Mouse (Mus musculus): ENCODE measurements at regions not wholly inside any gene's neighbourhood (a gene's known extent, or its start where the extent isn't known, plus 50 kb on each side); places are given as distances from the start of the nearest gene placed in this dataset.
"Not testable (repeated sequence)": the region's sequence is repeated elsewhere in the genome, so short reads cannot be mapped to it uniquely, and the experiment has no call there.

DNA sequence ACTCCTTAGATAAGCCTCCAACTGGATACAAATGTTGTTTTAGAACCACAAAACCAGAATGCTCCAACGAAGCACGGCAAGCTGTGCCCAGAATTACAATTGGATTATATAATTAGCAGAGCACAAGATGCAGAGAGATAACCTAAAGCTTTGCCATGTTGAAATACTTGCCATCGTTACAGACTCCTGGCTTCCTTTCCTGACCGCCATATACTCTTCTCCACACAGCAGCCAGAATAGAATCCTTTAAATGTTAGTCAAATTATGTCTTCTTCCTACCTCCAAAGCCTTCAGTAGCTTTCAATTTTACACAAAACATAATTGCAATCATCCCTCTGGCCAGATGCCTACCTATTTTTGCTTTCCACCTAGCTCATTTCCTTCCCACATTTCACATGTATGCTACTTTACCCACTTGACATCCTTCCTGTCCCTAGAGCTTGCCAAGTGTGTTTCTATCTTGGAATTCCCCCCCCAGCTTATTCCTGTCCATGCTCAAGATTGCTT, 52.8 kb upstream of the G2e3 start:
- no peak for DNase-seq

DNA sequence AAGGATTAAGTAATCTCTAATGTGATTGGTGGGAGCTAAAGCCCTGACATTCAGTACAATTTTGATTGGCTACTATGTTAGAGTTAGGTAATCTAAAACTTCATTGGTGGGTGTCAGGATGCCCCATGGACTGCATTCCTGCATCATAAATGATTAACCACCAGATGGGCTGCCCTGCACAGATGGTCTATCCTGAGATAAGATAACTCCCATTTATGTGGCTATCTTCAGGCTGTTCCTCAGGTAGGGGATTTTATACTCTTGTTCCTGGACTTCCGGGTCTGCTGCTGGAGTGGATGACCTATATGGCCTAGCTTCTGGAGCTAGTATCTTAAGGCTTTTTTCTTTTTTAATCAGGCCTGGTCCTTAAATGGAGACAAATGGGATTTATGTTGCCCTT, 69.5 kb upstream of the G2e3 start:
- DNase-seq = no peak

DNA sequence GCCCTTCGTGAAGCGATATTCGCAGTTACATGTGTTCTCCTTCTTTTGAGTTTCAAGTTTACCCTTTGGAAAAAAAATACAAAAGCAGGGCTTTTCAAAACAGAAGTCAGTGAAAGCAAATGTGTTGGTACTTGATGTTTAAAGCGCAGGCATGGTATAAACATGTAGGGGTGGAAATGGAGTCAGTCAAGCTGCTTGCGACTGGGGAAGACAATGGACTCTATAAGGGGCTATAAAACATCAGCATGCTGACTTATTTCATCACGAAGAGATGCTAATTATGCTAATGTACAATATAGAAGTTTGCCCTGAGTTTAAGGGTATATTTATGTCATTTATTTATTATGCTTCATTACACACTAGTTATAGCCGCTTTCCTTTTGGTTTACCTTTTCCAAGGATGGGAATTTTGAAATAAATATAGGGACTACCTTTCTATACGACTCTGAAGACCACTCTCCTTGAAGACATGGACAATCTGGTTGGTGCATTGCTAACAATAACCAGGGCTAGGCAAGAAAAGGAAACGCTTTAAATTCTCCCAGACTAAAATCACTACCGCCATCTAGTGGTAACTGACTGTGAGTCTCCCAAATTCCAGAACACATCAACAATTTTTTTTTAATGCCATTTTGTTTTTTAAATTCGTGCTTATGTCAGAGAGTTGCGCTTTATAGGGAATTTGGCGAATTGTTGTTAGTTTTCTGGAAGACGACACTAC, 71.9 kb upstream of the G2e3 start:
- DNase-seq = no peak

DNA sequence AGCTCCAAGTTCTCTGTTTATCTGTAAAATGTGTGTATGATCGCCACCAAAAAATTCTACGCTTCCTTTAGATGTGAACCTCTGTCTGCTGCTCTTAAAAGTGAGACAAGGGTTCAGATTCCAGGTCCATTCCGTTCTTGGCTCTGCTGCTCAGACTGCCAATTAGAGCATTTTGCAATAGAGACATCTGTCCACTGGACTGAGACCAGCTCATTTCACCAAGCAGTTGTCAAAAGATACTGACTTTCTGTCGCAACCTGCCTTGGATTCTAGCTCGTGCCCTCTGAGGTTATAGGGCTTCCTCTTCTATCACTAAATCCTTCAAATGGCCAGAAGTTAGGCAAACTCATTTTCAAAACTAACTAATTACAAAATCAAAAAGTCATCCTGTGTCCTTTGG, 74.4 kb upstream of the G2e3 start:
- no peak for DNase-seq

DNA sequence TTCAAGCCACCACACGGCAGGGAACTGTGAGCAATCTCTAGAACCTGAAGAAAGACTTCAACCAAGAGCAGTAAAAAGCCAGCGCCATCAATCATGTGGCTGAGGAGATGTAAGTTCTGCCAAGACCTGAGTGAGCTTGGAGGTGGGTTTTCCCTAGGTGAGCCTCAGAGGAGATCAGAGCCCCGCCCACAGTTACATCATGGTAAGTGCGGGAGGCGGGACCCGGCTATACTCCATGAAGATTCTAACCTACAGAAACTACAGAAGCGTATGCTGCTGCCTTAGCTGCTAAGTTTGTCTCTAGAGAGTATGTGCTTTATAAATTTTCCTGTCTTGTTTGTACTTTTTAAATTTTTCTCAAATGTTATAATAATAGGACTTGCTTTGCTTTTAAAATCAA, 105.0 kb upstream of the G2e3 start:
- DNase-seq = no peak

DNA sequence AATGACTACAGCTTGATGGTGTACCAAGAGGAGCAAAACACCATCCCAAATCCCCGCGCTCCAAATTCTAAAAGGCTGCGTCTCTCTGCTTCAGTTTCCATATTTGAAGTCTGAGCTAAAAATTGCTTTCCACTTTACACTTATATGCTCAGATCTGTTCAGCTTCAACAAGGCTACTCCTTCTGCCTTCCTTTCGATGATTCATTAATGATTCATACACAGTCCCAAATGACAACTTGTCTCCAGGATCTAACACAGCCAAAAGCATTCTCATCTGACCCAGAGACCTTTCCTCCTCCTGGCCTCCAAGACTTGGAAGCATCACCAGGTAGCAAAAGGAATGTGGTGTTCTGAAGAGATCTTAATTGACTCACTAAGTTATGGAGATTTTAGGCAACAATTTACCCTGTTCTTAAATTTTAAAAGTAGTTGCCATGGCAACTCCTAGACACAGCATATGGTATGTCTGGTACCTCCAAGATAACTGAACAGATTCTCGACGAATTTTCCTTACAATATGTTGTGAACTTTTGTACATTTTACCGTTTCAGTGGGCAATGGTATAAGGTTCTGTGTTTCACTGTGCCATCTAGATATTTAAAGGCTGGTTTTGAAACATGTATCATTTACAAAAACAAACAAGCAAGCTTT, 106.6 kb upstream of the G2e3 start:
- DNase-seq = no peak

DNA sequence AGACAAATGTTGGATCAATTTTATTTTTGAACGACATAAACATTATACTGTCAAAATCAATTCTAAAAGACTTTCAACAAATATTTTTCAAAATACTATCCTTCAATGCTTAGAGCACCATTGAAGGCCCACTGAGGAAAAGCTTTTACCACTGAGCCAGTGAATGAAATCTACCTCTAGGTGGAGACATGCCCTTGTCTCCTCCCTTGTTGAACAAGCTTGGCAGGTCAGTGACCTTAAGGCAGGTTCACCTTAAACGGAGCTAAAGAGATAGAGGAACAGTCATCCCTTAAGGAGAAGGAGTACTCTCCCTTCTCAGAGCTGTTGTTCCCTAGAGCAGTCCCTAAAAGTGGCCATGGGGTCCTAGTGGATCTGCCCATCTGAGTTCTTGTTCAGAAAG, 136.2 kb upstream of the G2e3 start:
- DNase-seq = no peak

DNA sequence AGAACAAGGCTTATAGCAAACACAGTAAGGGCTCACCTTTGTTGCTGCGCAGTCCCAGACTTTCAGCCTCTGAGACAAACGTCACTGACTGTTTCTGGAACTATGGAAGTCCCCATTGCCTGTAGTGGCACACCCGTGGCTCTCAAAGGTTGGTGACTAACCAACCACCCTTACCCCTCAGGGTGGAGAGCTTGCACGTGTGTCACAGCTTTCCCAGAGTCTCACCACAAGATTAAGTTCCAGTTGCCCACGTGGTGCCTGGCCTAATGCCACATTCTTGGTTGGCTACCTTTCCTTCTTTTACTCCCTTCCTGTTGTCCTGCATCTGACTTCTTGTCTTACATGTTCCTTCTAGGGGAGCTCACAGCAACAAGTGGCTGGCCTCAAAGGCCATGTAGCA, 151.6 kb upstream of the G2e3 start:
- no peak for DNase-seq

DNA sequence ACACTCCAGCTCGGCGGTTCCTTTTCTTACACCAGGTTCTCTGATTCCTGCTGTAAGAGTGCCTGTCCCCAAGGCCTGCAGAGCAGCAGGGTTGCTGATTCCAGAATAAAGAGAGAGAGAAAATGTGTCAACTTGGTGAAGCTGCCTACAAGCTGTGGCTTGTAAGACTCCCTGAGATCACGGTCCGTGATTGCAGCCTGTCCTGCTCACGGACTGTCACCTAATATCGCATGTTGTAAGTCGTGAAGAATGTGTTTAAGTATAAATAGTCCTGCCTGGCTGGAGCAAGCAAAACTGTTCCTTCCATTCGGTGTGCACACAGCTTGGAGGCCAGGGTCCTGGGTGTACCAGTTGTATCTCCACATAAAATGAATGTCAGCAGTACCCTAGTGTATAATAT, 152.7 kb upstream of the G2e3 start:
- no peak for DNase-seq

DNA sequence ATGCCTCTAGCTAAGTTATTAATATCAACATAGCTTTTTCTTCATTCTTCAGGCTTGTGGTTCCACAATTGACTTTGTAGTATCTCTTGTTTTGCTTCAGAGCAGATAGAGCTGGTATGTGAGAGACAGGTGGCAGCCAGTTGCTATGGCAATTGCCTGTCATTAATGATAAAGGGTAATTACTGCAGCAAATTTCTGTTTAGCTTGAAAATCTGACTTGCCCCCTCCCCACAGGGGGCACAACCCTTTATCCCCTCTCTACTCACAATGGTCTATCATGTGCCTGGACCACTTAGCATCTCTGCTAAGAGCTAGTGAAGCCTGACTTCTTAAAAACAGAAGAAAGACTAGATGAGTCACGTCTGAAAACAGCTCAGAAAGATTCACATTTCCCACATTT, 157.1 kb upstream of the G2e3 start:
- no peak for DNase-seq

DNA sequence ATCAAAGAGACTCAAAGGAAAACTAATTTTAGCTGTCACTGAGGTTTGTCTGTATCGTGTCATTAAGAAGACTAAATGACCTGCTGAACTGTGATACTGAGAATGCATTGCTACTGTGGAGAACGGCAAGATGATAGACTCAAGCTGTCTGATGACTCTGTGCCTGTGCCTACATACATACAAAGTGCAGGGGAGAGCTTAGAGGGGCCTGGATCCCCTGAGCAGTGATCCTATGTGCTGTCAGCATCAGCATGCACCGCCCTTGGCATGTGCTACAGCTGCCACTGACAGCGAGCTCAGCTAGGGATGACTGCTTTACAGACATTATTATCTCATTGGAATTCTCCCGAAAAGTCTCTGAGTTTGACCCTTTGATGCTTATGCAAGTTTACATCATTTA, 157.7 kb upstream of the G2e3 start:
- DNase-seq = no peak

DNA sequence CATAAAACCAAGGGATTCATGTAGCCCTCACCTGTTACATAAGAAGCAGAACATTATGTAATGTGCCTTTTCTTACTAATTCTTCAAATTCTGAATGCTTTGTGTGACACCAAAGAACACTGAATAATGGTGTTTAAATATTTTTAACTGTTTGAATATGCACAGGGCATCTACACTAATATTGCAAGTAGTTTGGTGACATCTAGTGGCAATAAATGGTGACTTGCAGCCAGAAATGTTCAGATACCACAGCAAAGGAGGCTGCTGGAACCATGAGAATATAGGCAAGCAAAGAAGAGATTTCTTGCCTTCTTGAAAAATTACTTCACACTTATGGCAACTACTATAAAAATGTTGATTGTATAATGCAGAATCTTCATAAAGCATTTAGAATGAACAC, 159.6 kb upstream of the G2e3 start:
- no peak for DNase-seq

DNA sequence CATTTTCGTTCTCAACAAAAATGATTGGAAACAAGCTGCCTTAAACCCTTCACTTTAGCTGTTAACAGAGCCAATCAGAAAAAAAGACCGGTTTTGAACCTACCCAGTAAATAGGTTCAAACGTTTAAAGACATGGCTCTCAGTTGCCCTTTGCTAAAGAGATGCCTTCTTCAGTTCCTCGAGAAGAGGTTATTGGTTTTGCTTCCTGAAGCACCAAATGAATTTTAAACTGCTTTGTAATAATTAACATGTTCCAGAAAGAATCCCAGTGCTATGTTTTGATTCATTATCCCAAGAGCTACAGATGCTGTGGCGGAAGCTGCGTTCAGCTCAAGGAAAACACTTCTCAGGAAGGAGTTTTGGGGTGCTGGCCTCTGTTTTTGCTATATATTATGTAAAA, 160.1 kb upstream of the G2e3 start:
- DNase-seq = no peak

DNA sequence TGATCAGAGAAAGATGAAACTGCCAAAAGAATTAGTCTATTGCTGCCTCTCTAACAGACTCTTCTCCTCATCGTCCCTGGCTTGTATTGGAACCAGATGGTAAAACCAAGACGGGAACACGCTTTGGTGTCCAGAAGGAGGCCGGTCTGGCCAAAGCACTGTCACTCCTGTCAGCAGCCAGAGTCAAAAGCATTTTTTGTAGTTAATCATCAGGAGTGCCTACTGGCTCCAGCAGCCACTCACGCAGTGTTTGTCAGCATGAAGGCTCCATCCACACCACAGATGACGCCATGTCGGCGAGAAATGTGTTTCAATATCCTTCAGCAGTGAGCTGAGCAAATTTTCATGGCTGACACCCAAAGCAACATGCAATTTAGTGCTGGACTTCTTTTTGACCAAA, 162.1 kb upstream of the G2e3 start:
- no peak for DNase-seq

DNA sequence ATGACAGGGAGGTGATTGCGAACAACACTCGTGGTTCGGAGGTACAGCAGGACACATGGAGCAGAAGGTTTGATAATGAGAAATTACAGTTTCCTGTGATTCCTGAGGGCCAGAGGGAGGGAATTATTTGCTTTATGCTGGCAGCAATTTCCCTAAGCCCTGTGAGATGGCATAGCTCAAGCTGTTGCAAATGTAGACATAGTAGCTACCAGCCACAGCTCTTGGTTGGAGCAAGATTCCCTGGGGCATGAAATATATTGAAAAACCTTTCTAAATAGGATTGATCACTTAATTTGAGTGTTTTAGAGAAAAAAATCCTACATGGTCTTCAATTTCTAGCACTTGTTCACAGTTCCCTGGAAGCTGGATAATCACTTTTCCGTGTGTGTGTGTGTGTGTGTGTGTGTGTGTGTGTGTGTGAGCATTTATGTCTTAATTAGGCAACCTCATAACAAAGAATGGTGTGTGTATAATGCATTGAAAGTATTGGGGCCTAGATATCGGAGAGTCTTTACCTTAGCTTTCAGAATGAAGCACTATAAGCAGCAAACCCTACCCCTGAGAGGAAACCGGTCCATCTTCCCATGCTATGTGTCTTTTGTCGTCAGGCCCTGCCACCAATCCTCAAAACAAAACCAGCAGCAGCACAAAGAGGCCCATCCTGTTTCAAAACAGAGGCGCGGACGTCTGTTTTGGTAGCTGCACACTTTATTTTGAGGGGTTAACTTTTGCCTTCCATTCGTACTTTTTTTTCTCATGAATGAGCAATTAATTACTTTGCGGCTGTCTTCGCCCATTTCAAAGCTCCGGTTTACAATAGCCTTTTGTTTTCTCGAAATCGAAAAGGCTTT, 172.7 kb upstream of the G2e3 start:
- no peak for DNase-seq

DNA sequence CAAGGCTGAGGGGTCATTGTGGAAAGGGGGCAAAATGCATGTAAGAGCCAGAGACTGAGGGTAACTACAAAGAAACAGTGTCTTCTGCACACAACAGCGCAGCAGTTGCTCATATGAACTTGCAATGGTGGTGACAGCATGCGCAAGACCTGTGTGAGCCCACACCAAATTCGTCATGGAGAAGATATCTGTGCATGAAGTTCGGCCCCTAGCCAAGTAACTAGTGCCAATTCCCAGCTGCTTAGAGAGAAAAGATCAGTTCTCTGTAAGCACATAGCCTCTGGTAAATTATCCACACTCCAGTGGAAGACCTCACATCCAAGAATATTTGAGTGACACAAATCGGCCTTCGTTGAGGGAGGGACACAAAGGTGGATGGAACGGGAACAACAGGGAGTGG, 182.7 kb upstream of the G2e3 start:
- DNase-seq = no peak

DNA sequence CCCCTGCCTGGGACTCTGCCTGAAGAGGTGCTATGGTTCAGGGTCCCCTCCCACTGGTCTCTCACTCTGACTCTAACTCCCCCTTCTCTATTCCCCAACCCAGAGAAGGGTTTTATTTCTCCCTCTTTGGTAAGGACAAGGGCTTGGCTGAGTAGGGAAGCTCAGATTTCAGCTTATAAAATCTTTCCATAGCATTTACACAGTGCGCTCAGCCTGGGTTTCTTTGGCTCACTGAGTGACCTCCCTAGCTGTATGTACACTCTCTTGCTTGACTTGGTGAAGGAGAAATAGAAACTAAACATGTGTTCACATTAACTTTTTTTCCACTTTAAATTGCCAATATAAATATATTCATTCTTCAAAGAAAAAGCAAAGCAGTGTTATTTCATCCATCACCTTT, 186.9 kb upstream of the G2e3 start:
- no peak for DNase-seq

DNA sequence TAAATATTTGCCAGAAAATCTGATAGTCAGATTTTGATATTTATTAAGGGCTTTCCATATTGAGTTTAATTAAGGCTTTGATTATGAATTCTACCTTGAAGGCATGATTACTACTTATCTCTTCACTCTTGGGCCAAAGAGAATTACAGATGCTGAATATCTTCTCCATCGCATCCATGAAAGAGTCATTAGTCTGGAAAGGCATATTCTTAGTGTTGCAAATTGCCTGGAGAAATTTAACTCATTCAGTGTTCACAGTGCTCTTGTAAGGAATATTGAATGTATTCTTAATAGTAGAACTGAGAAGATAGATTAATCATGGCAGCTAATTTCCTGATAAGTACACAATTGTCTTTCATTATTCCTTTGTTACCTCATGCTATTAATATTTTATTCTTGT, 187.7 kb upstream of the G2e3 start:
- DNase-seq = no peak

DNA sequence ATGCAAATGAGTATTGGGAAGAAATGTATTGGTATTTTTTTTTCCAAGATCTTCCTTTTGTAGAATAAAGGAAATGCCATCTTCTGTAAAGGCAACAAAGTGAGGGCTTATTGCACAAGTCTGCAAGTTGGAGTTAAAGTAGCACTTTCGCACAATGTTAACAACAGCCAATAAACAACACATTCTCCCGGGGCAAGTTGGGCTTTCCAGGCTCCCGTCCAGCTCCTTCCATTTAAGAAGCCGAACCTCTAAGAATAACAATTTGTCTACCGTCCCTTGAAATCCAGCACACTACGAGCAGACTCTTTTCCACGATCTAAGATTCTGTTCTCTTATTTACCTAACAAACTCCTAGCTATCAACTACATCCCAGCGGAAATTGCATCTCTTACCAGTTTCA, 199.9 kb upstream of the G2e3 start:
- DNase-seq = no peak

DNA sequence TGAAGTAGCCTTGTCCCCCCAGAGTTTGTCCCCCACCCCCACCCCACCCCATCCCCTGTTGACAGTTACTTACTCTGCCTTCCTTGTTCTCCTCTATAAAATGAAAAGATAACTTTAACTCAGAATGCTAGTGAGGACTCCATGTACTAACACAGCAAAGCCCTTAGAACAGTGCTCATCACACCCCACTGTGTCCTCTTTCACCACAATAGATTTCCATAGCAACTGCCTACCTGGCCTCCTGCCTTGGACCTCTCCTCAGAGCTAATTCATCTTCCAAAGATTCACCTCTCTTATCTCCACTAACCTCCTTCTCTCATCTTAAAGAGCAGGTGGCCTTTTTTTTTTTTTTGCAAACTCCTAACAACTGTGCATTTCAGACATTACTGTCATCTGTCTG, 204.0 kb upstream of the G2e3 start:
- DNase-seq = no peak

DNA sequence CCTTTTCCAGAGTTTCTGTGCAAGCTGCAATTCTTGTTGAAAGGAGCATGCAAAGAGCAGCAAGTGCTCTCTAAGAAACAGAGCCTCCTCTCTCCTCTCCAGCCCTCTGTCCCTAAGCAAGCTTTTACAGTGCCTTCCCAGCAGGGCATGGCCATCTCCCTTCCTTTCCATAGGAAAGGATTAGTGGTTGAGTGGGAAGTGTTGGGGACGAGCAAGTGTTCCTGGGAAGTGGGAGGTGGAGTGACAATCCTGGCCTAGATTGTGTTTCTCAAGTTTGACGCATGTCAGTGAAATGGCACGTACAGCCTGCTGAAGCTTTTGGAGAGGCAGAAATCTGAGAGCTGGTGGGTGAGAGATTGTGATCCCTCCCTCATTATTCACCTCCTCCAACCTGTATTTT, 204.7 kb upstream of the G2e3 start:
- no peak for DNase-seq

DNA sequence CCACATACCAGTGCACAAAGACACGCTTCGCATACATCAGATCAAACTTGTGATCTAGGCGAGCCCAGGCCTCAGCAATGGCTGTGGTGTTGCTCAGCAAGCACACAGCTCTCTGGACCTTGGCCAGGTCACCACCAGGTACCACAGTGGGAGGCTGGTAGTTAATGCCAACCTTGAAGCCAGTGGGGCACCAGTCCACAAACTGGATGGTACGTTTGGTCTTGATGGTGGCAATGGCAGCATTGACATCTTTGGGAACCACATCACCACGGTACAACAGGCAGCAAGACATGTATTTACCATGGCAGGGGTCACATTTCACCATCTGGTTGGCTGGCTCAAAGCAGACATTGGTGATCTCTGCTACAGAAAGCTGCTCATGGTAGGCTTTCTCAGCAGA, 214.2 kb upstream of the G2e3 start:
- DNase-seq = not testable (repeated sequence)

DNA sequence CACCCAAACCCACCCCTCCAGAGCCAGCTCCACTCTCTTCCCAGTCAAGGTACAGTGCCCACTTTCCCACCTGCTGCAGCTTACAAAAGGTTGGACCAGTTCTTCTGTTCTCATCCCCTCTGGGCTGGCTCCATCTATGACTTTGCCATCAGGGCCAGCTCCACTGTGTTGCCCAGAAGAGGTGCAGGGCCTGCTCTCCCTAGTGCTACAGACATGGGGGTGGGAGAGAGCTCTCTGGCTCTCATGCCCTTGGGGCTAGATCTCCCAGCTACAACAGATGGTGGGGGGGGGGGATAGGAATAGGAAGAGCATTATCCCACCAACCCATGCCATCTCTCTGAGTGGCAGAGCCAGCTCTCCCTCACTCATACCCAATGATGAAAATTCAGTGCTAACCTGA, 219.6 kb upstream of the G2e3 start:
- no peak for DNase-seq

DNA sequence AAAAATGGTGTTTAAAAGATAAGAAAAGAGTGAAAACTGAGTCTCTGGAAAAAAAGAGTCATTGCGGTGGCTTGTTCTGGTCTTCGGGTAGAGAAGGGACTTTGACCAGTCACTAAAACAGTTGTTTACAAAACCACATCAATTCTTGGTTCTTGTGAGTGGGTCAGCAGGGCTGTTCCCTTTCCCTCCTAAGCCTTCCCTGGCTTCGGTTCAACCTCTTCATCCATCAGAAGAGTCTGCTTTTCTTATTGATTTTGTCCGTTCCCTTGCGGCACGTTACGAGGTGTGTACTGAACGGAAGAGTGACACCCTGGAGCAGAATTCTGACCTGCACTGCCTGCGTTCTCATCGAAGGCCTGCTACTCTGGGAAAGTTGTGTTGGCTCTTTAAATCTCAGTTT, 229.1 kb upstream of the G2e3 start:
- DNase-seq = no peak
